Mouse (Mus musculus) G1E (cell line): ENCODE measurements at regions not wholly inside any gene's neighbourhood (a gene's known extent, or its start where the extent isn't known, plus 50 kb on each side); places are given as distances from the start of the nearest gene placed in this dataset.
A peak's percentile ranks its signal among the peaks of the same experiment; 100 is the strongest.

ENCODE experiments used
- ATAC-seq: 2 replicates; pipeline ENCODE4 v1.8.0; 2016; ENCODE audit warnings: mild to moderate bottlenecking; ENCODE audit not compliant: insufficient number of reproducible peaks, poor library complexity, low FRiP score, severe bottlenecking; ENCODE audit errors: extremely low read depth
- DNase-seq: peaks from one replicate; pipeline ENCODE4 v3.0.0; 2012; ENCODE audit warnings: low spot score
- H3K27me3 ChIP-seq: 2 replicates; pipeline ENCODE4 v1.6.1; 2012; ENCODE audit warnings: mild to moderate bottlenecking, low read length, inconsistent platforms; ENCODE audit not compliant: insufficient read depth
- H3K36me3 ChIP-seq: replicated peaks from 2 replicates; pipeline ENCODE3; 2012; ENCODE audit warnings: mild to moderate bottlenecking, inconsistent platforms
- H3K4me1 ChIP-seq: 2 replicates; pipeline ENCODE4 v1.6.1; 2012; ENCODE audit warnings: low read depth, low read length, inconsistent platforms, mixed read lengths; ENCODE audit not compliant: insufficient read depth
- H3K4me3 ChIP-seq: 2 replicates; pipeline ENCODE4 v1.5.1; 2012; ENCODE audit warnings: low read depth, mild to moderate bottlenecking, inconsistent platforms, low read length, moderate library complexity, mixed read lengths
- H3K9me3 ChIP-seq: replicated peaks from 2 replicates; pipeline ENCODE4 v1.6.1; 2012; ENCODE audit warnings: inconsistent platforms
- CTCF ChIP-seq: IDR thresholded peaks from 2 replicates; pipeline ENCODE4 v1.5.1; 2012; ENCODE audit warnings: low read depth, low read length, inconsistent platforms, mixed read lengths
- GATA1 ChIP-seq: IDR thresholded peaks from 2 replicates; pipeline ENCODE4 v1.6.1; 2012; ENCODE audit warnings: borderline replicate concordance, low read length, inconsistent platforms, mixed read lengths
- GATA2 ChIP-seq: IDR thresholded peaks from 2 replicates; pipeline ENCODE4 v1.6.1; 2012; ENCODE audit warnings: low read depth, low read length, inconsistent platforms, borderline replicate concordance
- POLR2AphosphoS5 ChIP-seq: IDR thresholded peaks from 2 replicates; pipeline ENCODE4 v1.6.1; 2012; ENCODE audit warnings: low read depth, low read length, inconsistent platforms; ENCODE audit not compliant: insufficient replicate concordance
- TAL1 ChIP-seq: conservative IDR thresholded peaks from 2 replicates; pipeline ENCODE4 v1.6.1; 2012; ENCODE audit warnings: low read depth, low read length, inconsistent platforms, mixed read lengths

GRCm38 (mm10) chr3:133711518-133711917, 166.6 kb upstream of the Tet2 start:
- ATAC-seq: no peak
- DNase-seq: no peak
- Histone ChIP-seq H3K4me3 (no peak overlapping the region), H3K9me3 (no peaks in the 10 kb centered on the region), H3K4me1 (no peaks in the 10 kb centered on the region), H3K36me3 (no peaks in the 10 kb centered on the region), H3K27me3 (no peaks in the 10 kb centered on the region)
- TF ChIP-seq CTCF (no peak), GATA2 (no peak), GATA1 (no peak), POLR2AphosphoS5 (no peak), TAL1 (no peak)

GRCm38 (mm10) chr3:133722550-133723290, 177.8 kb upstream of the Tet2 start:
- ATAC-seq (no peak), DNase-seq (no peak)
- Histone ChIP-seq H3K4me3 (no peak overlapping the region), H3K27me3 (peaks cover 3% of the 10 kb centered on the region), H3K9me3 (no peaks in the 10 kb centered on the region), H3K36me3 (no peaks in the 10 kb centered on the region), H3K4me1 (no peaks in the 10 kb centered on the region)
- TF ChIP-seq GATA1: no peak
- no peak for TF ChIP-seq TAL1
- TF ChIP-seq CTCF: no peak
- TF ChIP-seq GATA2: no peak
- no peak for TF ChIP-seq POLR2AphosphoS5

GRCm38 (mm10) chr3:133726831-133727230, 181.9 kb upstream of the Tet2 start:
- H3K9me3 ChIP-seq: no peaks in the 10 kb centered on the region
- H3K4me1 ChIP-seq: no peaks in the 10 kb centered on the region
- DNase-seq (no peak), ATAC-seq (no peak)
- no peak overlapping the region for H3K4me3 ChIP-seq
- no peaks in the 10 kb centered on the region for H3K36me3 ChIP-seq
- TF ChIP-seq GATA1 (no peak), TAL1 (no peak), GATA2 (no peak), POLR2AphosphoS5 (no peak), CTCF (no peak)
- no peaks in the 10 kb centered on the region; the same call in 1 of the 2 replicates for H3K27me3 ChIP-seq

- Histone ChIP-seq H3K36me3 (no peaks in the 10 kb centered on the region), H3K4me3 (no peak overlapping the region), H3K27me3 (no peaks in the 10 kb centered on the region), H3K4me1 (no peaks in the 10 kb centered on the region), H3K9me3 (no peaks in the 10 kb centered on the region)
- TF ChIP-seq CTCF (no peak), GATA2 (no peak), TAL1 (no peak), POLR2AphosphoS5 (no peak), GATA1 (no peak)
- DNase-seq (no peak), ATAC-seq (peak; percentile 68)
Measured at GRCm38 (mm10) chr3:133735603-133736002, 190.7 kb upstream of the Tet2 start.

- no peaks in the 10 kb centered on the region for H3K4me1 ChIP-seq
- TF ChIP-seq TAL1: no peak
- TF ChIP-seq POLR2AphosphoS5: no peak
- no peak for TF ChIP-seq GATA2
- no peak for TF ChIP-seq CTCF
- no peak for TF ChIP-seq GATA1
- ATAC-seq: no peak
- DNase-seq: no peak
- H3K27me3 ChIP-seq: no peaks in the 10 kb centered on the region
- H3K9me3 ChIP-seq: no peaks in the 10 kb centered on the region
- H3K36me3 ChIP-seq: no peaks in the 10 kb centered on the region
- H3K4me3 ChIP-seq: no peak overlapping the region
Measured at GRCm38 (mm10) chr3:133738936-133739335, 194.0 kb upstream of the Tet2 start.

- Histone ChIP-seq H3K9me3 (no peaks in the 10 kb centered on the region), H3K36me3 (no peaks in the 10 kb centered on the region), H3K27me3 (no peaks in the 10 kb centered on the region), H3K4me3 (no peak overlapping the region), H3K4me1 (no peaks in the 10 kb centered on the region)
- ATAC-seq (no peak), DNase-seq (no peak)
- TF ChIP-seq TAL1 (no peak), GATA1 (no peak), GATA2 (no peak), POLR2AphosphoS5 (no peak), CTCF (no peak)
Measured at GRCm38 (mm10) chr3:133744552-133745118, 199.7 kb upstream of the Tet2 start.
